Mouse (Mus musculus): Measurements from ENCODE around the gene Lig1.
"Not testable (repeated sequence)": the region's sequence is repeated elsewhere in the genome, so short reads cannot be mapped to it uniquely, and the experiment has no call there.

Lig1 gene

DNA sequence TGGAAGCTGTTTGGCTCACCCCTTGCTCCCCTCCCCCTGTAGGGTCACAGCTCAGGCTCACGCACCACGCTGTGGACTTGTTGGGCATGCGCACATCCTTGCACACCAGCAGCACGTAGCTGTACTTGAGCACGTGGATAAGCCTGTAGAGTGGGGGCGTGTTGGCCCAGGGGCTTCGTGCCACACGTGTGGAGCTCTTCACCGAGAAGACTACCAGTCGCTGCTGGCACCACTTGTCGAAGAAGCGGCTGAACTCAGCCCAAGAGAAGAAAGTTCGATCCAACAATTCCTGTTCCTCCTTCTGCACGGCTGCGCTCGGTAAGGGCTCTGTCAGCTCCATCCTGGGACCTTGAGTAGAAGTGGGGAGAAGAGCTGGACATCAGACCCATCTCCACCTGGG lies at the start of gene Lig1:
Gene Lig1, plus strand, starts transcription at position 203 of the 400 bp plus-strand sequence.
- no peak for DNase-seq (ENCODE audit: low spot score)

DNA sequence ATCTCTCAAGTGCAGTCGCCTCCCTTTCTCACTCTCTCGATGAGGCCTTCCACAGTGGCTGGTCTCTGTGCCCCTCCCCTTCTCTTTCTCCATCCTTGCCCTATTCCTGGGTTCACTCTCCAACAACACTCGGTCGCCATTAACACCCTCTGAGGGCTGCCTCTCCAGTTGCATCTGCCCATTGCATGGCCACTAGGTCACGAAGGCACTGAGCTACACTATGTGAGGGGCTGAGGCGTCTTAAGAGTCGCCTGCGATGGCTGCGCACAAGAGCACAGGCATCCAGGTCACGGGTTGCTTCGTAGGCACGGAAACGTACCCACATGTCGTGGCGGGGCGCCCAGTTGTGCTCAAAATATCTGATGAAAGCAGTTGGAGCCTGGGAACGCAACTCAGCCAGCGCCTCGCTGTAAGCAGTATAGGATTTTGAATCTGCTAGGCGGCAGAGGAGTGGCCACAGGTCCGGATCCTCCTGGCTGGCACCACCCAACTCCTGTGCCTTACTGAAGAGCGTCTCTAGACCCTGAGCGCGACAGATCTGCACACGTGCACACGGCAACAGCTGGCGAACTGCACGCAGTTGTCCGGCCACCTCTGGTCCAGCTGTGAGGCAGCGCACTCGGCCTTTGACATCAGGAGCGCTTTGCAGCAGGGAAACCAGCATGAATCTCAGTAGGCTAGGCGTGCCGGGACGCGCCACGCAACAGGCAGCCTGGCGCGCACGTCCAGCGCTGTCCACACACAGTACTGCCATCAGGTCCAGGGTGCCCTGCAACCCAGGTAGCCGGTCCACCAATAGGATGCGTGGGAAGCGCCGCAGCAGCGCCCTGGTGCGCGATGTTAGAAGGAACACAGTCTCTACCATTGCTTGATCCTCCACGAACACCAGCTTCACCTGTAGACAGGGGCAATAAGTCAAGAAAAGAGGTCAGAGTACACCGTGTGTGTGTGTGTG lies 16.1 kb upstream of the Lig1 start:
- DNase-seq (ENCODE audit: low spot score) = no peak

- DNase-seq (ENCODE audit: low spot score) = no peak
Measured at GRCm38 (mm10) chr7:13263851-13264250, 13.2 kb upstream of the Lig1 start.

DNA sequence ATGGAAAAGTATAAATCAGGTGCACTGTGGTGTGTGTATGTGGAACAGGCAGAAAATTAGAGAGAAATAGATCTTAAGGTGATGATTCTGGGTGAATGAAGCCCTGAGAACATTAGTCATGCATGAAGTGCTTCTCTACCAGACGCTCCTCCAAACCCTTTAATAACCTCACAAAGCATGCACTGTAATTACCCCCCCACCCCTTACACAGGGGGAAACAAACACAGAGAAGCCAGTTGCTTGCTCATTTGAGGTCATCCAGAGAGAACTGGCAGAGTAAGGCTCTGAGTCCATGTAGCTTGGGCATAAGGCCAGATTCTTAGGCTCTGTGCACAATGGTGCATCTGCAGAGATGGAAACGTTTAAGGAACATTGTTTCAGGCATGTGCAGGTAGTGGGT lies 12.7 kb upstream of the Lig1 start:
- DNase-seq (ENCODE audit: low spot score) = no peak

- no peak for DNase-seq (ENCODE audit: low spot score)
Measured at GRCm38 (mm10) chr7:13268749-13269260, 8.3 kb upstream of the Lig1 start.

DNA sequence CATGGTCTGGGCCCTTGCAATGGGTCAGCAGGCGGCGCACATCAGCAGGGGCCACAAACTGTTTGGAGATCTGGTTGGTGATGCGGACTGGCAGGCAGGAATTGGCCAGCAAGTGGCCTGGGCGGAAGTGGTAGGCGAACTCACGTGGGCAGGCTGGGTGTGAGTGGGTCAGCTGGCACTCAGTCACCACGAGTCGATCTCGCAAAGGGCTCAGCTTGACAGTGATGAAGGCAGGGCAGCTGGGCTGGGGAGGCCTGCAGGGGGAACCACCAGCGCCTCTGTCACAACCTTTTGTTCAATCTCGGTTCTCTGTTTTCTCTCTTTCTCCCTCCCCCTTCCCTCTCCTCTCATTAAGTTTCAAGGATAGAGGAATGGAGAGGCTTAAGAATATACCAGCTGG lies 7.7 kb upstream of the Lig1 start:
- no peak for DNase-seq (ENCODE audit: low spot score)

GRCm38 (mm10) chr7:13271704-13272103 lies 5.4 kb upstream of the Lig1 start:
- no peak for DNase-seq (ENCODE audit: low spot score)

DNA sequence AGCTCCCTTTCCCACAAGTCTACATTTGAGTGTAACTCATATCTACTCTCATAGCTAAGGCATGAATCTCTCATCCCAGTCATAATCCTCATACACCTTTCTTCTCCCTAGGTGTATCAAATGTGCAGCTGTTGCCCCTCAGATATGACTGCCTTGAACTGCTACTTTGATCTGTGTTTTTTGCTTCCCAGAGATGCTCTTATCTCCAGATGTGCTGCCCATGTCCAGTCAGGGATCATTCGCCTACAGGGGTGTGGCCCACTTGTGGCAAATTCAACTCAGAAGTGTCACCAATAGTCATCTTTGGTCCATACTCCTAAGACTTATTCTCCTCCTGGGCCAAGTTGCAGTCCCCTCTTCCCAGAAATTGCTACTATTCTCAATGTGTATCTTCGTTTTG lies 750 bp downstream of the Lig1 start:
- no peak for DNase-seq (ENCODE audit: low spot score)

- peak; percentile 88 for DNase-seq (ENCODE audit: low spot score)
Measured at GRCm38 (mm10) chr7:13278308-13278891, 1.3 kb downstream of the Lig1 start, which contains the start of gene Zswim9. Gene Zswim9, minus strand, starts transcription at chr7:13278721.

- DNase-seq (ENCODE audit: low spot score) = not testable (repeated sequence)
Measured at GRCm38 (mm10) chr7:13278957-13279356, 1.9 kb downstream of the Lig1 start.

- DNase-seq (ENCODE audit: low spot score) = no peak
Measured at GRCm38 (mm10) chr7:13288621-13289020, 11.5 kb downstream of the Lig1 start.

DNA sequence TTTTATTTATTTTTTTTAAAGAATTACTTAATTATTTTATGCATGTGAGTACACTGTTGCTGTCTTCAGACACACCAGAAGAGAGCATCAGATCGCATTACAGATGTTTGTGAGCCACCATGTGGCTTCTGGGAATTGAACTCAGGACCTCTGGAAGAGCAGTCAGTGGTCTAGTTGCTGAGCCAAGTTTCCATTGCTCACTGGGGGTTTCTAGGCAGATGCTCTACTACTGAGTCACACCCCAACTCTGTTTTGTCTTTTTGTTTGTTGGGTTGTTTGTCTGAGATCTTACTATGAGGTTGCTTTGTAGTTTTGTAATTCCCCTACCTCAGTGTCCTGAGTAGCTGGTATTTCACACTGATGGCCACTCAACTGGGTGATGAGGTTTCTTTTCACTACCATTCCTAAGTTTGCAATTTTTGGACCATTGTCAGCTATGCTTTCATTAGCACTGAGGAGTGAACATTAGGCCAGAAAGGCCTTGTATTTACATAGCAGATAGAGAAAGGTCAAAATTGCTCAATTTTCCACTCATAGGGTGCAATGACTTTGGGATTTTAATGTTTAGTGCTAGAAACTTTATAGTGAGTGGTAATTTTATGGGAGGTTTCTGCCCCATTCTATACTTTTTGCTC lies 13.1 kb downstream of the Lig1 start:
- DNase-seq (ENCODE audit: low spot score) = no peak

GRCm38 (mm10) chr7:13291370-13291769 lies 14.3 kb downstream of the Lig1 start:
- no peak for DNase-seq (ENCODE audit: low spot score)

DNA sequence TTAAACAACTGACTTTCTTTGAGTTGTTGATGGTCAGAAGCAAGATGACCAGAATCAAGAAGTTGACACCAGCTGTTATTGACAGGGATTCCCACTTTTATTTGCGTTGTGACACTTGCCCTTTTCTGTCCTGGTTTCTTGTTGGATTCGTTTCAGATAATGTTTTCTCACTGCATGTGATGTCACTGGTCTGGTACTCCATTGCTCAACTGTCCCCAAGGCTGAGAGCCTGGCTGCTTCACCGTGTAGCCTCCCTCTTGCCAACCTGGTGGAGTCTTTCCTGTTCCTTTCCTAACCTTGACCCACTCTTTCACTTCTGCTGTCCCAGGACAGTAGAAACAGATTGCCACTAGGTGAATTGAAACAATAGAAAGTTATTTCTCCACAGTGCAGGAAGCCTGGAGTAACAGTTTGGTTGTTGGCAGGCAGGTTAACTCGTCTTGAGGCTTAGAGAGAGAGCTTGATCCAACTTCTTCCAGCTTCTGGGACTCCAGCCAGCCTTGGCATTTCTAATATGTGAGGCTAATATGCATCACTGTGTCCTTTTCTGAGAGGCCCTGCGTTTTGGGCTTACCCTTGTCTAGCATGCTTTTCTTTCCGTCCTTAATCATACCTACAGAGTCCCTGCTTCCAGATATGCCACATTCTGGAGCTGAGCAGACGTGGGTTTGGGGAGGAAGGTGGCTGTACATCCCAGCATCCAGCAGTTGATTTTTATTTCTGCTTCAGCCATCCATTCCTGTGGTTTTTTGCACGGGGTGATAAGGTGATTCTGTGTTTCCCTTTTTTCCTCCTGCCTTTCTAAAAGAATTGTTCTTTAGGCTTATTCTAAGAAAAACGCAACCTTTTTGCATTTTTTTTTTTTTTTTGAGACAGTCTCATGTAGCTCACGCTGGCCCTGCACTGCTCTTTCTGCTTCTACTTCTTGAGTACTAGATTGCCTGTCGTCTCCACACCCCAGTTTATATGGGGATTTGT lies 17.1 kb downstream of the Lig1 start:
- DNase-seq (ENCODE audit: low spot score) = no peak

GRCm38 (mm10) chr7:13295256-13295655 lies 18.2 kb downstream of the Lig1 start:
- DNase-seq (ENCODE audit: low spot score) = no peak

- no peak for DNase-seq (ENCODE audit: low spot score)
Measured at GRCm38 (mm10) chr7:13297636-13298035, 20.6 kb downstream of the Lig1 start.

DNA sequence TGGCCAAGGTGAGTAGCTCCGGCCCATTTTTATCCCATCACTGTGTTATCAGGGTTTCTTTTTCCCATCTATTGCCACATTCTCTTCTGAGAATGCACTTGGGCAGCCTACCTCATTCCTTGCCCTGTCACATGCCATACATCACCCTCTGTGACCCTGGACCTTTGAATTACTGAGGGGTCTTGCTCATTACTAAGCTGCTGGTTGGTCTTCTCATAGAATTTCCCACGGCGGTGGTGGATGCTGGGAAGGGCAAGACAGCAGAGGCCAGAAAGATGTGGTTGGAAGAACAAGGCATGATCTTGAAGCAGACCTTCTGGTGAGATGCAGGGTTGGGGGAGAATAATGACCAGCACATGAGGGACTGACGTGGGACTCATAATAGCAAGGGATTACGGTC lies 21.7 kb downstream of the Lig1 start:
- DNase-seq (ENCODE audit: low spot score) = no peak

- DNase-seq (ENCODE audit: low spot score) = no peak
Measured at GRCm38 (mm10) chr7:13301643-13302042, 24.6 kb downstream of the Lig1 start.

DNA sequence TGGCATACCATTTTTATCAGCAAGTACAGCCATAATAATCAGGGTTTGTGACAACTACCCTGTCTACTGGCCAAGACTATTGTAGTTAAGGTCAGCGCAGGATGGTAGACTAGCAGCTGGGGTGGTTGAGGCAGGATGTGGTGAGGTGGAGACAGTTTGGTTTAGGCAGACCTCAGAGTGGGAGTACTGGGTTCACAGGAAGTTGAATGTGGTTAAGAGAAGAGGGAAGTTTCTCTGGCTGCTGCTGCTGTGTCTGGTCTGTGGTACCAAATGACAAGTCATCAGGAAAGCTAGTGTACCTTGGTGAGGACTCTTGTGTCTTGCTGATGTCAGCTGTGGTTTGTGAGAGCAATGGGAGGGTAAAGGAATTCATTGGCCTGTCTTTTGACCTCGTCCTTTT lies 25.7 kb downstream of the Lig1 start:
- DNase-seq (ENCODE audit: low spot score) = no peak

- DNase-seq (ENCODE audit: low spot score) = no peak
Measured at GRCm38 (mm10) chr7:13303372-13303771, 26.3 kb downstream of the Lig1 start.

GRCm38 (mm10) chr7:13309407-13309806 lies 32.3 kb downstream of the Lig1 start:
- no peak for DNase-seq (ENCODE audit: low spot score)
